Mouse (Mus musculus): ENCODE data around the gene Prl3a1.

Prl3a1 gene

GRCm38 (mm10) chr13:27259136-27259535 is at the start of gene Prl3a1:
TSS of gene Prl3a1 (plus strand) at chr13:27259436.
- no peak for DNase-seq

DNA sequence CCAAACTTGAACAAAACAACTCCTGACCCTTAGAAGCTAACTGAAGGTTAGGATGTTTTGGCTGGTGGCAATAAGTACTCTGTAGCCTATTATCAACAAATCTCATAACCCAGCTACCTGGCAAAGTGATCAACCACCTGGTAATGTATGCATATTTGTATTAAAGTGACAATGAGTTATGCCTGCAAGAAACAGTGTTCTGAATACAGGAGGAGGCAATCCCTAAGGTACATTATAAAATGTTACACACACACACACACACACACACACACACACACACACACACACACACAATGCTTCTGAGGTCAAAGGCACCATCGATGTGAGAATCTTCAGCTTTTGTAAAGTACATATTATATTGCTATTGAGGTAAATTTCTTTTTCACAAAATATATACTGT is 17.7 kb upstream of the Prl3a1 start, which contains the start of gene Prl3b1:
Gene Prl3b1 (plus strand): TSS at position 301 of the 400 bp plus-strand sequence.
- DNase-seq = no peak

DNA sequence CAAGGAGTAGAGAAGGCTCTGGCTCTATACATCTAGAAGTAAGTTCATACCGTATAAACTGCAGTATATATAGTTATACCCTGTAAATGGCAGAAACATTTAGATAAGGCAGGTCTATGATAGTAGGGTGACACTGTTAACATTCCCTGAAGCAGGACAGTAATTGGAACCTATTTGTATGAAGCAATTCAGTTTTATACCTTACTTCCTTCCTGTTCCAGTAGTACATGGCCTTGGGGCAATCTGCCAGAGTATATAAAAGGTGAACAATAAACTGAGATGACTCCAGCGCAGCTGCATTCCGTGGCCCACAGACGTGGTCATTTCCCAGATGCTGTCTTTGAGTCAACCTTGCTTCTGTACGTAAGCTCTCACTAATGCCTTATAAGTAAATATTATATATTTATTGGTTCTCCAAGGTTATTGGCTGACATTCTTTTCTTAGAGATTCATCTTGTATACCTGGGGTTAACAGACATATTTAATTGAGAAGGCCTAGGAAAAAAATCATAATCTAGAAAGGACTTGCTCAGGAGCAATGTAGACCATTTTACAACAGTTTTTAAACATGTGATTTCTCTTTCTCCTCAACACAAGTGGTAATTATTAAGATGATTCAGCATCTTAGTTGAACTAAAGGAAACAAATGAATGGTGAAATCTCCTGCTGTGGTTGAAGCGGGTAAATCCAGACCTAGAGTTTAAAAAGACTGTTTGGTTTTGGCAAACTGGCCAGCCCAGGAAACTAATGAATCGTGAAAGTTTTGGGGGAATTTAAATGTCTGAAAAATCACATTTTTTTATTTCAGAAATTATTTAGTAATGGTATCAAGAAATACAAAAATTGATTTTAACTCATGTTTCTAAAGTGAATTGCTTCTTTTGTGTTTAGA is 53.3 kb downstream of the Prl3a1 start, which contains the start of gene Prl6a1:
Gene Prl6a1 (plus strand): TSS at position 294 of the 892 bp plus-strand sequence.
- DNase-seq = no peak

Data from cerebellum, postnatal 14 days (tissue).